Mouse (Mus musculus) embryonic fibroblast, embryonic 13.5 days (primary cell): Measurements from ENCODE around the gene Frem2.

Experiments
- CTCF ChIP-seq: IDR thresholded peaks from 2 replicates; pipeline ENCODE4 v1.5.1; 2011; ENCODE audit warnings: mild to moderate bottlenecking, control low read depth, low read length, moderate library complexity, borderline replicate concordance; ENCODE audit not compliant: insufficient read depth
- POLR2A ChIP-seq: IDR thresholded peaks from 2 replicates; pipeline ENCODE4 v1.6.1; 2011; ENCODE audit warnings: low read depth, mild to moderate bottlenecking, control low read depth, low read length, moderate library complexity

DNA sequence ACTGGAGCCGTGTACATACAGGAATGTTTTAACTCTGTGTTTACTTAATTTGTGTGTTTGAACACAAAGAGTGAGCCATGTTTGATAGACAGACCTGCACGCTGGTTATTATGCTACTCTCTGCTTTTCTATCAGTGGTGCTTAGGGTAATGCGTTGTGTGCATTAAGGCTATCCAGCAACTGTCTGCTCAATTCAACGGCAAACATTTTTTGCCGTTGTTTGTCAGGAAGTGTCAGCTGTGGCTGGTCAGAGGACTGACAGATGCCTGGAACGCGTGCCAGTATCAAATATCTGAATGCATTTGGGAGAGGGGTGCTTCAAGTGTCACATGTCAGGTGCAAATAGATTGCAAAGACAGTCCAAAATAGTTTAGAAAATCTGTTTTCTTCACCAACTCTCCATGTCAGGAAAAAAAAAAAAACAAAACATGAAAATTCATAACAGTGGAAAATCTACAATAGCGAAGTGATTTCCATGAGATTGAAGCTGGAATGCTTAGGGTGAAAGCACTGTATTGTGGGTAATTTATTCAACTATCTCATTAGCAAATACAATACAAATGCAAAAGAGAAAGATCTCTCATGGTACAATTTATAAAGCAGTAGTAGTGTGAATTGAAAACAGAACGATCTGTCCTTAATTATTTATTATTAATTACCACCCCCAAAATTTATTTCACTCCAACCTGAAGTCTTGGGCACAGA is 45.4 kb upstream of the Frem2 start:
- TF ChIP-seq POLR2A: no peak
- no peak for TF ChIP-seq CTCF
